Mouse (Mus musculus) bone marrow, adult 2 months (tissue): ENCODE results near the gene Myh14.

Experiments used
- CTCF ChIP-seq: fragments of 200-500 bp; IDR thresholded peaks from 2 replicates; pipeline ENCODE4 v1.5.1; 2011; ENCODE audit warnings: low read length, control low read depth; ENCODE audit not compliant: control insufficient read depth, insufficient read depth
- POLR2A ChIP-seq: fragments of 200-500 bp; IDR thresholded peaks from 2 replicates; pipeline ENCODE4 v1.6.1; 2011; ENCODE audit warnings: low read depth, mild to moderate bottlenecking, control low read depth, low read length, borderline replicate concordance; ENCODE audit not compliant: control insufficient read depth

DNA sequence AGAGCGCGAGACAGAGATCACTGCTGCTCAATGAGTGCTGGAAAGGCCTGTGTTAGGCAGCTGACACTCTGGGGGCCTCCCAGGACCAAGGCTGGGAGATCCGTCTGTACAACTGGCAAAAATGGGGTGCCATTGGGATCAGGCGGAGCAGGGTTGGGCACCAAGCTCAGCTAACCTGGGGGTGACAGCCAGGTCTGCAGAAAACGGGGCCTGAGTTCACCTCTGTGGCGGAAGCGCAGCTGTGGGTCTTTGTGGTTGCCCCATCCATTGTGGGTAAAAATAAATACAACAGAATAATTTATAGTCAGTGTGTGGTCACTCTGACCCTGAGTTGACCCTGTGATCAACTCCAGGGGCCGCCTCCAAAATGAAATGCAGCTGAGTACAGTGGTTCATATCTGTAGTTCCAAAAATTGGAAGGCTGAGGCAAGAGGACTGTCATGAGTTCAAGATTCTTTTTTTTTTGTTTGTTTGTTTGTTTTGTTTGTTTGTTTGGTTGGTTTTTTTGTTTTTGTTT lies 21.5 kb downstream of the Myh14 start:
- TF ChIP-seq CTCF (no peak), POLR2A (no peak)
